Mouse (Mus musculus) megakaryocyte-erythroid progenitor cell, adult 5-6 weeks (primary cell): Measurements from ENCODE around the gene Pigq. TPM values are rescaled to one million over a fixed set of nuclear protein-coding genes. Genes with fewer than 3 reads are reported as not detected.

ENCODE experiments used
- total RNA-seq, 2 experiments: library from RNA; stranded (forward) in 1 of 2; stranded (reverse) in 1 of 2; fragments of 200-1000, 215-1000 nt in 1 of 2; fragments of >200 nt in 1 of 2; fragmentation: Nextera tagmentation in 1 of 2; gene quantifications; 2 replicates each; pipeline ENCODE4 v1.2.3; 2014 to 2017

Gene Pigq
- total RNA-seq, 2 experiments from 2014 or later: 156 to 231 TPM

Other genes with a start within 250 kb of the Pigq start
Only the 30 nearest of the 32 such genes appear.
- gene Rpusd1, start 217.3 kb downstream of the Pigq start, total RNA-seq (2014; fragmentation: Nextera tagmentation): 14.9 and 17.8 TPM in 2 replicates
- 1.8 and 2.1 TPM in 2 replicates for gene Rpusd1, start 217.3 kb downstream of the Pigq start, total RNA-seq (2017)
- not detected in 2 replicates for gene Mslnl, start 208.9 kb downstream of the Pigq start, total RNA-seq (2014; fragmentation: Nextera tagmentation)
- not detected in 2 replicates for gene Mslnl, start 208.9 kb downstream of the Pigq start, total RNA-seq (2017)
- not detected in 2 replicates for gene Msln, start 190.6 kb downstream of the Pigq start, total RNA-seq (2014; fragmentation: Nextera tagmentation)
- not detected in 2 replicates for gene Msln, start 190.6 kb downstream of the Pigq start, total RNA-seq (2017)
- 20.4 and 29.9 TPM in 2 replicates for gene Narfl, start 171.2 kb downstream of the Pigq start, total RNA-seq (2014; fragmentation: Nextera tagmentation)
- gene Narfl, start 171.2 kb downstream of the Pigq start, total RNA-seq (2017): 10.3 and 23.8 TPM in 2 replicates
- gene Haghl, start 159.3 kb downstream of the Pigq start, total RNA-seq (2014; fragmentation: Nextera tagmentation): 10.7 and 18.1 TPM in 2 replicates
- 11.8 and 15.7 TPM in 2 replicates for gene Haghl, start 159.3 kb downstream of the Pigq start, total RNA-seq (2017)
- 1.2 TPM in 1 of 2 replicates, not detected in the other for gene Ccdc78, start 158.4 kb downstream of the Pigq start, total RNA-seq (2014; fragmentation: Nextera tagmentation)
- 0.15 TPM in 1 of 2 replicates, not detected in the other for gene Ccdc78, start 158.4 kb downstream of the Pigq start, total RNA-seq (2017)
- 62.4 and 172 TPM in 2 replicates for gene Fam173a, start 152.0 kb downstream of the Pigq start, total RNA-seq (2014; fragmentation: Nextera tagmentation)
- gene Fam173a, start 152.0 kb downstream of the Pigq start, total RNA-seq (2017): 11.1 and 21.4 TPM in 2 replicates
- 19.1 TPM in 1 of 2 replicates, not detected in the other for gene AC134908.4, start 149.3 kb downstream of the Pigq start, total RNA-seq (2014; fragmentation: Nextera tagmentation)
- gene AC134908.4, start 149.3 kb downstream of the Pigq start, total RNA-seq (2017): not detected in 2 replicates
- 20.6 and 22.9 TPM in 2 replicates for gene Metrn, start 147.8 kb downstream of the Pigq start, total RNA-seq (2014; fragmentation: Nextera tagmentation)
- 11.3 and 15.5 TPM in 2 replicates for gene Metrn, start 147.8 kb downstream of the Pigq start, total RNA-seq (2017)
- 0.26 TPM in 1 of 2 replicates, not detected in the other for gene Fbxl16, start 135.9 kb downstream of the Pigq start, total RNA-seq (2014; fragmentation: Nextera tagmentation)
- gene Fbxl16, start 135.9 kb downstream of the Pigq start, total RNA-seq (2017): not detected in 2 replicates
- gene Wdr24, start 121.3 kb downstream of the Pigq start, total RNA-seq (2014; fragmentation: Nextera tagmentation): 16.6 and 33.3 TPM in 2 replicates
- gene Wdr24, start 121.3 kb downstream of the Pigq start, total RNA-seq (2017): 15.5 and 17.2 TPM in 2 replicates
- gene Jmjd8, start 116.1 kb downstream of the Pigq start, total RNA-seq (2014; fragmentation: Nextera tagmentation): 20.1 and 31.7 TPM in 2 replicates
- 19.5 and 21.5 TPM in 2 replicates for gene Jmjd8, start 116.1 kb downstream of the Pigq start, total RNA-seq (2017)
- gene Stub1, start 111.5 kb downstream of the Pigq start, total RNA-seq (2014; fragmentation: Nextera tagmentation): 89.4 and 112 TPM in 2 replicates
- gene Stub1, start 111.5 kb downstream of the Pigq start, total RNA-seq (2017): 77.6 and 77.7 TPM in 2 replicates
- gene Rhbdl1, start 107.6 kb downstream of the Pigq start, total RNA-seq (2014; fragmentation: Nextera tagmentation): 0.50 and 2.0 TPM in 2 replicates
- 0.30 and 0.47 TPM in 2 replicates for gene Rhbdl1, start 107.6 kb downstream of the Pigq start, total RNA-seq (2017)
- 1.7 and 6.4 TPM in 2 replicates for gene Gm20683, start 103.2 kb downstream of the Pigq start, total RNA-seq (2014; fragmentation: Nextera tagmentation)
- gene Gm20683, start 103.2 kb downstream of the Pigq start, total RNA-seq (2017): not detected in 2 replicates
- 51.2 and 54.8 TPM in 2 replicates for gene Rhot2, start 100.1 kb downstream of the Pigq start, total RNA-seq (2014; fragmentation: Nextera tagmentation)
- 21.3 and 27.4 TPM in 2 replicates for gene Rhot2, start 100.1 kb downstream of the Pigq start, total RNA-seq (2017)
- gene Wdr90, start 83.4 kb downstream of the Pigq start, total RNA-seq (2014; fragmentation: Nextera tagmentation): 43.3 and 47.4 TPM in 2 replicates
- gene Wdr90, start 83.4 kb downstream of the Pigq start, total RNA-seq (2017): 4.6 and 10.0 TPM in 2 replicates
- 87.4 and 109 TPM in 2 replicates for gene Mcrip2, start 76.2 kb downstream of the Pigq start, total RNA-seq (2014; fragmentation: Nextera tagmentation)
- gene Mcrip2, start 76.2 kb downstream of the Pigq start, total RNA-seq (2017): 35.6 and 40.8 TPM in 2 replicates
- 26.3 and 37.6 TPM in 2 replicates for gene Mettl26, start 69.9 kb downstream of the Pigq start, total RNA-seq (2014; fragmentation: Nextera tagmentation)
- gene Mettl26, start 69.9 kb downstream of the Pigq start, total RNA-seq (2017): 9.3 and 19.8 TPM in 2 replicates
- gene Wfikkn1, start 64.1 kb downstream of the Pigq start, total RNA-seq (2014; fragmentation: Nextera tagmentation): 0.87 TPM in 1 of 2 replicates, not detected in the other
- 0.19 and 1.4 TPM in 2 replicates for gene Wfikkn1, start 64.1 kb downstream of the Pigq start, total RNA-seq (2017)
- gene Rab40c, start 25.2 kb downstream of the Pigq start, total RNA-seq (2014; fragmentation: Nextera tagmentation): 2.4 and 8.9 TPM in 2 replicates
- 7.9 and 30.2 TPM in 2 replicates for gene Rab40c, start 25.2 kb downstream of the Pigq start, total RNA-seq (2017)
- gene Nhlrc4, start within 50 bp of the Pigq start, total RNA-seq (2014; fragmentation: Nextera tagmentation): not detected in 2 replicates
- not detected in 2 replicates for gene Nhlrc4, start within 50 bp of the Pigq start, total RNA-seq (2017)
- not detected in 2 replicates for gene A930017K11Rik, start 7.6 kb upstream of the Pigq start, total RNA-seq (2014; fragmentation: Nextera tagmentation)
- gene A930017K11Rik, start 7.6 kb upstream of the Pigq start, total RNA-seq (2017): 0.05 TPM in 1 of 2 replicates, not detected in the other
- gene Capn15, start 40.9 kb upstream of the Pigq start, total RNA-seq (2014; fragmentation: Nextera tagmentation): 14.8 and 18.4 TPM in 2 replicates
- 1.7 and 3.5 TPM in 2 replicates for gene Capn15, start 40.9 kb upstream of the Pigq start, total RNA-seq (2017)
- gene Rab11fip3, start 124.6 kb upstream of the Pigq start, total RNA-seq (2014; fragmentation: Nextera tagmentation): 0.48 and 3.2 TPM in 2 replicates
- gene Rab11fip3, start 124.6 kb upstream of the Pigq start, total RNA-seq (2017): 0.33 and 0.65 TPM in 2 replicates
- 6.8 and 7.7 TPM in 2 replicates for gene Decr2, start 145.4 kb upstream of the Pigq start, total RNA-seq (2014; fragmentation: Nextera tagmentation)
- gene Decr2, start 145.4 kb upstream of the Pigq start, total RNA-seq (2017): 5.6 and 7.8 TPM in 2 replicates
- gene Nme4, start 150.7 kb upstream of the Pigq start, total RNA-seq (2014; fragmentation: Nextera tagmentation): 103 and 104 TPM in 2 replicates
- gene Nme4, start 150.7 kb upstream of the Pigq start, total RNA-seq (2017): 70.5 and 80.3 TPM in 2 replicates
- 38.1 and 41.1 TPM in 2 replicates for gene Tmem8, start 168.4 kb upstream of the Pigq start, total RNA-seq (2014; fragmentation: Nextera tagmentation)
- 6.0 and 18.4 TPM in 2 replicates for gene Tmem8, start 168.4 kb upstream of the Pigq start, total RNA-seq (2017)
- gene Mrpl28, start 178.6 kb upstream of the Pigq start, total RNA-seq (2014; fragmentation: Nextera tagmentation): 116 and 152 TPM in 2 replicates
- gene Mrpl28, start 178.6 kb upstream of the Pigq start, total RNA-seq (2017): 30.1 and 63.1 TPM in 2 replicates
- gene Axin1, start 193.8 kb upstream of the Pigq start, total RNA-seq (2014; fragmentation: Nextera tagmentation): 29.2 and 32.1 TPM in 2 replicates
- gene Axin1, start 193.8 kb upstream of the Pigq start, total RNA-seq (2017): 39.9 and 208 TPM in 2 replicates